Mouse (Mus musculus): ENCODE measurements at regions not wholly inside any gene's neighbourhood (a gene's known extent, or its start where the extent isn't known, plus 50 kb on each side); places are given as distances from the start of the nearest gene placed in this dataset.

DNA sequence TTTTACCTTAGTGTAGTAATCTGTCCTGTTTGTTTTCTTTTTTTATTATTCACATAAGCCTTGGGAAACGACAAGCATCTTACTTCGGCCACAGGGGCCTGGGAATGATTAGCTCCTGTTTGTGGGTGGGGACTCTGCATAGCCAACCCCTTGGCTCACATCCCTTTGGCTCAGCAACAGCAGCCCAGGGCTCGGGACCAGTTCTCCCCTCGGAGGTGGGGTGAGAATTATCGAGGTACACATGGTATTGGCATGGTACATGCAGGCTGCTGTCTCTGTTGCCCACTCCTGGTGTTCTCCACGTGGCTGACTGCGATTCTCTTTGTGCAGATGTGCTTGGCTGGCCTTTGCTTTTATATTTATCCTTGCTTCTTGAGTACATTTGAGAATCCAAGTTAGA, 65.4 kb upstream of the Gm5148 start:
- ChIA-PET CTCF (no interaction called here), POLR2A (interaction anchor here in 2 of 4 experiments (0.7 to 1.0 kb wide), 3 partner anchors 9 to 123 kb away, joined by 3 read pairs; no protein-coding TSS in a partner anchor)

DNA sequence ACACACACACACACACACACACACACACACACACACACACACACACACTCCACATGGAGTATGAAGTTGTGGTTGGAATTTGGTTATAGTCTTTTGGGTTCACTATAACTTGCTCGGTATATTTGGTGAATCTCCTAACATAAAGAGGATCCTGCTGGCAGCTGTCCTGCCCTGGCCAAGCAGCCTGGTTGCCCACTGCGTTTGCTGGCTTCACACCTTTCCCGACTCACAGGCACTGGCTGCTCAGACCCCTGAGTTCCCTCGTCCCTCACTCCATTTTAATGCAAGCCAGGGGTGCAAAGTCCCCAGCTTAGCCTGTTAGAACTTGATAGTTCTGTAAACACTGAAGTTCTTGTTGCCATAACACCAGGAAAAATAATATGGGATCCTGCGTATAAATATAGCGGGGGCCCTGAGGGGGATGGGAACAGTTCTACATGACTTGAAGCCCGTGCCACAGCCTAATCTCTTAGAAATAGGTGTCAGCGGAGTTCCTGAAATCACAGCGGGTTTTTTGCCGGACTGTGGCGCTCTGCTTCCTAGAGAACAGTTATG, 64.9 kb upstream of the Gm5148 start:
- POLR2A ChIA-PET = interaction anchor here in 1 of 4 experiments (1.0 kb wide), 1 partner anchor 45 kb away, joined by 3 read pairs; no protein-coding TSS in a partner anchor
- CTCF ChIA-PET = no interaction called here

DNA sequence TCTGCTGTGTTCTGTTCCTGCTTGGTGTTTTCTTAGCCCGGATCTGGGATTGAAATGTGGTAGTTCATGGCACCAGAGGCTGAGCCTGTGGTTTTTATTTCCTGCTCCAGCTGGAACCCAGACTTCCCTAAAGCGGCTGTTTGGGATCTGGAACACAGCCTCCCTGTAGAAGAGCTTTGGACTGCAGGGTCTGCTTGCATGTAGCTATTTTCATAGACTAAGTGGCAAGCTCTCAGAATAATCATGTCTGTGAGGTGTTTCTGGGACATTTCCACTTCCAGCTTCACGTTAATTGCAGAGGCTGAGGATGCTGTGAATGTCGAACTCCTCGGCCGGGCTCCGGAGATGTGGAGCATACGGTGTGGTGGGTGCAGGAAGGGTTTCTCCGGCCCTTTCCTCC, 64.1 kb upstream of the Gm5148 start:
- ChIA-PET CTCF (no interaction called here), POLR2A (no interaction called here)

DNA sequence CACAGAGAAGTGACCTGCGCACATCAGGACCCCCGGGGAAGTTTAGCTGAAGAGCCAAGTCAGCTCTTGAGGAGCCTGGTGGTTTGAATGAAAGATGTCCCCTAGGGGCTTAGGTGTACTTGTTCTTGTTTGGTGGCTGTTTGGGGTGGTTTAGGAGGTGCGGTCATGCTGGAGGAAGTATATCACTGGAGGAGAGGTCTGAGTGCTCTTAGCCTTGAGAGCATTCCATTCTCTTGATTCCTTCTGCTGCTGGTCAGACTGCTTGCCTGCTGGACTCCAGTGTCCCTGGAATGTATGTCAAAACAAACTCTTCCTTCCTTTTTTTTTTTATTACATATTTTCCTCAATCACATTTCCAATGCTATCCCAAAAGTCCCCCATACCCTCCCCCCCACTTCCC, 62.5 kb upstream of the Gm5148 start:
- CTCF ChIA-PET = no interaction called here
- POLR2A ChIA-PET = interaction anchor here in 1 of 4 experiments (0.6 kb wide), 1 partner anchor 754 kb away, joined by 4 read pairs; no protein-coding TSS in a partner anchor

DNA sequence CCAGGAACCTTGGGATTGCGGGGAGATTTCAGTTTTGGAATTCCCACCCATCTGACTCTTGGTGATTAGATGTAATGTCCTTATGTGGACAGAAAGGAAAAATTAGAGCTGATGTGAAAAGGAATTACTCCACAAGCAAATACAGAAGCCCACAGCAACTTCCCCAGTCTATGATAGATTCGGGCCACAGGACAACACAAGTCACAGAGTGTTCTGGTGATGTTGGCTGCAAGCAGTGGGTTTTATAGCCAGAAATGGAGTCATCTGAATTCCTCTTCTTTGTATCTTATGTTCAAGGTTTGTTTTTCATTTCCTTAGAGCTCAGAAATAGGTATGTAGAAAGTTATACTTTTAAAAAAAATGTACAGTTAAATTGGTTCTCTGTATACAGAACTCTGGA, 56.8 kb upstream of the Gm5148 start:
- CTCF ChIA-PET = no interaction called here
- POLR2A ChIA-PET = interaction anchor here in 1 of 4 experiments (0.5 to 1.5 kb wide), 3 partner anchors 9 to 1108 kb away, joined by 3 read pairs; no protein-coding TSS in a partner anchor

DNA sequence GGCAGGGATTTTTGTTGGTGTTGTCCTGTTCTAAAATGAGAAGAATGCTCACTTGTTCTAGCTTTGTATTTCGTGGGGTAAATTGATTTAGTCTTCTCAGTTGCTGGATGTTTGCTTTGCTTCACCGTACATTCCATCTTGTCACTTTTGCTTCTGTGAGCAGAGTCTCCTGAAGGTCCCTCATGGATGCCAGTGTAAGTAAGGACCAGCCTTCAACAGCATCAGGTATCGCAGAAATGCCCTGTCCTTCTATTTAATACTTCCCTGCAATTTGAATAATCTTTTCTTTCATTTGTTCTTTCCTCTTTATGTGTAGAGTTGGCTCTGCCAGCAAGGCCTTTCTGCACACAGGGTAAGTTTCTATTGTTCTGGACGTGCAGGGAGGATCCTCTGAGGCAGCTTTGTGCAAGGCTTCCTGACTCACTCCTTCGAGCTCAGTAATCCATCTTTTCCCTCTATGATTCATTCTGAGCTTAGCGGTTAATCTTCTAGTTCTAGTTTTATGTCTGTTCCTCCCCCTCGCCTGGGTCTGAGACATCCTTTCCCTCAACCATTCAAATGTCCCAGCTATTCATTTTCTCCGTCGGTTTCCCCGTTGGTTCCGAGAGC, 55.7 kb upstream of the Gm5148 start:
- ChIA-PET POLR2A (interaction anchor here in 1 of 4 experiments (1.2 to 1.5 kb wide), 2 partner anchors 10 to 53 kb away, joined by 3 read pairs; no protein-coding TSS in a partner anchor), CTCF (interaction anchor here in 1 of 4 experiments (0.7 kb wide), 1 partner anchor 21 kb away, joined by 5 read pairs; no protein-coding TSS in a partner anchor)

DNA sequence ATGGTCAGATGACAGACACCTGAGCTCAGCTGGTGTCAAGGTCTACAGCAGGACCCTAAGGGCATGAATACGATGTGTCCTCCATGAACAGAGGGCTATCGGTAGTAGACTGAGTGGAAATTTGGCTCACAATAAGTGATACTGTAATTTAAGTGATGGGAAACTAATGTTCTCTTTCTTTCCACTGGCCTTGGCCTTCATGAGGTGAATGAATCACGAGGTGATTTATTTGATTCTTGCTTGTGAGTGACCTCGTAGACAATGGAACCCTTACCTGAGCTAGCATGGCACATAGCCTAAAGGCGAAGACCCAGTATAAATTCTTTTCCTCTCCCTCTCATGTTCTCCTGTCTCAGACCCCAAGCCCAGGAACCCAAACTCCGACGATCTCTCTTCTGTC, 54.1 kb upstream of the Gm5148 start:
- ChIA-PET CTCF (interaction anchor here in 2 of 4 experiments (0.6 kb wide), 2 partner anchors 180 to 198 kb away, joined by 3 read pairs; no protein-coding TSS in a partner anchor), POLR2A (no interaction called here)

DNA sequence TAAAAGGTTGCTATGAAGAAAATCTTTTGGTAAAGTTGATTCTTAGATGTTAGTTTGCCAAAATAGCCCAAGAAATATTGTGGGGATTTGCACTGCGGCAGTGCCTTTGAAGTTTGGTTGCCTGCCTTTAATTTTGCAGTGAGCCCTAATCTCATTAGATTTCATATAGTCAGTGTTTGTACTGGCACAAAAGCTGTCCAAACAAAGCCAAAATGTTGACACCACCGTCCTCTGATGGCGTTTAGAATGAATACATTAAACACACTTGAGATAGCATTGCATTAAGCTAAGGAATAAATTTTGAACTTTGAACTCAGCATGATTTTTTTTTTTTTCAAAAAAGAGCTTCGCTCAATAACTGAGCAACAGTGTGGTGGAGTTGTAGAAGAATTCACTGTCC, 51.9 kb upstream of the Gm5148 start:
- ChIA-PET POLR2A (interaction anchor here in 1 of 4 experiments (0.9 kb wide), 1 partner anchor 246 kb away, joined by 3 read pairs; no protein-coding TSS in a partner anchor), CTCF (no interaction called here)

All from embryonic stem cell, embryonic (primary cell).